Mouse (Mus musculus): ENCODE data around the gene Abhd8. TPM values are rescaled to one million over a fixed set of nuclear protein-coding genes. Genes with fewer than 3 reads are reported as not detected.

Gene Abhd8
- polyA plus RNA-seq, 1 experiment from 2014 or later = 15.2 TPM

GRCm38 (mm10) chr8:71504349-71504748, 40.9 kb upstream of the Abhd8 start:
- Histone ChIP-seq H3K4me1 (replicated peaks; ENCODE audit: control insufficient read depth, insufficient read depth, low read length) (no peaks in the 10 kb centered on the region), H3K4me3 (ENCODE audit: low read depth, low read length) (no peak overlapping the region), H3K27ac (ENCODE audit: low read depth, low read length) (no peak overlapping the region), H3K4me2 (replicated peaks; ENCODE audit: low read depth) (no peak overlapping the region), H3K27me3 (replicated peaks; ENCODE audit: control insufficient read depth, insufficient read depth, low read length) (peaks cover 33% of the 10 kb centered on the region), H3K9ac (ENCODE audit: low read depth, low read length) (no peak overlapping the region), H3K9me3 (ENCODE audit: control insufficient read depth) (no peaks in the 10 kb centered on the region), H3K36me3 (ENCODE audit: control insufficient read depth, insufficient read depth) (no peaks in the 10 kb centered on the region)
- ATAC-seq = no peak
- TF ChIP-seq CTCF (IDR thresholded peaks at IDR 0.05; ENCODE audit: low read depth) = no peak
- WGBS = 88% methylated on average over 4 of the region's 4 CpGs

GRCm38 (mm10) chr8:71498816-71499690, 35.6 kb upstream of the Abhd8 start:
- no peaks in the 10 kb centered on the region for H3K9me3 ChIP-seq (ENCODE audit: control insufficient read depth)
- no peaks in the 10 kb centered on the region for H3K27me3 ChIP-seq (replicated peaks; ENCODE audit: control insufficient read depth, insufficient read depth, low read length)
- peaks cover 6% of the 10 kb centered on the region; the same call in 1 of the 2 replicates for H3K36me3 ChIP-seq (ENCODE audit: control insufficient read depth, insufficient read depth)
- no peak overlapping the region for H3K4me3 ChIP-seq (ENCODE audit: low read depth, low read length)
- H3K4me2 ChIP-seq (replicated peaks; ENCODE audit: low read depth) = no peak overlapping the region
- H3K27ac ChIP-seq (ENCODE audit: low read depth, low read length) = peak overlapping the region; percentile 7; the same call in 1 of the 2 replicates
- 36% methylated on average over 16 of the region's 16 CpGs for WGBS
- no peak overlapping the region for H3K9ac ChIP-seq (ENCODE audit: low read depth, low read length)
- TF ChIP-seq CTCF (IDR thresholded peaks at IDR 0.05; ENCODE audit: low read depth) = no peak
- no peak for ATAC-seq
- peaks cover 3% of the 10 kb centered on the region for H3K4me1 ChIP-seq (replicated peaks; ENCODE audit: control insufficient read depth, insufficient read depth, low read length)

GRCm38 (mm10) chr8:71497881-71498501, 34.5 kb upstream of the Abhd8 start:
- WGBS = 32% methylated on average over 15 of the region's 15 CpGs
- Histone ChIP-seq H3K27me3 (replicated peaks; ENCODE audit: control insufficient read depth, insufficient read depth, low read length) (no peaks in the 10 kb centered on the region), H3K27ac (ENCODE audit: low read depth, low read length) (peak overlapping the region; percentile 5; the same call in 1 of the 2 replicates), H3K9me3 (ENCODE audit: control insufficient read depth) (no peaks in the 10 kb centered on the region), H3K4me3 (ENCODE audit: low read depth, low read length) (no peak overlapping the region), H3K36me3 (ENCODE audit: control insufficient read depth, insufficient read depth) (peaks cover 8% of the 10 kb centered on the region; the same call in 1 of the 2 replicates), H3K4me1 (replicated peaks; ENCODE audit: control insufficient read depth, insufficient read depth, low read length) (peaks cover 3% of the 10 kb centered on the region), H3K4me2 (replicated peaks; ENCODE audit: low read depth) (no peak overlapping the region), H3K9ac (ENCODE audit: low read depth, low read length) (no peak overlapping the region)
- no peak for ATAC-seq
- TF ChIP-seq CTCF (IDR thresholded peaks at IDR 0.05; ENCODE audit: low read depth) = no peak

GRCm38 (mm10) chr8:71497077-71497645, 33.7 kb upstream of the Abhd8 start:
- H3K27ac ChIP-seq (ENCODE audit: low read depth, low read length) = 0 out of 2 replicates have a peak overlapping the region, but pooled peaks have one; percentile 7
- 95% methylated on average over 1 of the region's 1 CpGs for WGBS
- H3K4me1 ChIP-seq (replicated peaks; ENCODE audit: control insufficient read depth, insufficient read depth, low read length) = peaks cover 3% of the 10 kb centered on the region
- peaks cover 14% of the 10 kb centered on the region; the same call in 1 of the 2 replicates for H3K36me3 ChIP-seq (ENCODE audit: control insufficient read depth, insufficient read depth)
- no peak overlapping the region for H3K4me2 ChIP-seq (replicated peaks; ENCODE audit: low read depth)
- no peaks in the 10 kb centered on the region for H3K9me3 ChIP-seq (ENCODE audit: control insufficient read depth)
- no peaks in the 10 kb centered on the region for H3K27me3 ChIP-seq (replicated peaks; ENCODE audit: control insufficient read depth, insufficient read depth, low read length)
- H3K4me3 ChIP-seq (ENCODE audit: low read depth, low read length) = no peak overlapping the region
- ATAC-seq = no peak
- no peak for TF ChIP-seq CTCF (IDR thresholded peaks at IDR 0.05; ENCODE audit: low read depth)
- H3K9ac ChIP-seq (ENCODE audit: low read depth, low read length) = no peak overlapping the region

GRCm38 (mm10) chr8:71496481-71496880, 33.0 kb upstream of the Abhd8 start:
- Histone ChIP-seq H3K4me2 (replicated peaks; ENCODE audit: low read depth) (no peak overlapping the region), H3K9ac (ENCODE audit: low read depth, low read length) (no peak overlapping the region), H3K27ac (ENCODE audit: low read depth, low read length) (0 out of 2 replicates have a peak overlapping the region, but pooled peaks have one; percentile 7), H3K4me1 (replicated peaks; ENCODE audit: control insufficient read depth, insufficient read depth, low read length) (peaks cover 3% of the 10 kb centered on the region), H3K9me3 (ENCODE audit: control insufficient read depth) (no peaks in the 10 kb centered on the region), H3K27me3 (replicated peaks; ENCODE audit: control insufficient read depth, insufficient read depth, low read length) (no peaks in the 10 kb centered on the region), H3K4me3 (ENCODE audit: low read depth, low read length) (no peak overlapping the region), H3K36me3 (ENCODE audit: control insufficient read depth, insufficient read depth) (peaks cover 21% of the 10 kb centered on the region; the same call in 1 of the 2 replicates)
- WGBS = 42% methylated on average over 11 of the region's 11 CpGs
- ATAC-seq = no peak
- TF ChIP-seq CTCF (IDR thresholded peaks at IDR 0.05; ENCODE audit: low read depth) = peak; percentile 57

GRCm38 (mm10) chr8:71495811-71496210, 32.4 kb upstream of the Abhd8 start:
- no peaks in the 10 kb centered on the region for H3K9me3 ChIP-seq (ENCODE audit: control insufficient read depth)
- peaks cover 3% of the 10 kb centered on the region for H3K4me1 ChIP-seq (replicated peaks; ENCODE audit: control insufficient read depth, insufficient read depth, low read length)
- no peak for ATAC-seq
- H3K27ac ChIP-seq (ENCODE audit: low read depth, low read length) = peak overlapping the region; percentile 64
- H3K36me3 ChIP-seq (ENCODE audit: control insufficient read depth, insufficient read depth) = peaks cover 27% of the 10 kb centered on the region; the same call in 1 of the 2 replicates
- H3K9ac ChIP-seq (ENCODE audit: low read depth, low read length) = no peak overlapping the region
- 70% methylated on average over 5 of the region's 5 CpGs for WGBS
- TF ChIP-seq CTCF (IDR thresholded peaks at IDR 0.05; ENCODE audit: low read depth) = no peak
- no peak overlapping the region for H3K4me2 ChIP-seq (replicated peaks; ENCODE audit: low read depth)
- H3K4me3 ChIP-seq (ENCODE audit: low read depth, low read length) = no peak overlapping the region
- H3K27me3 ChIP-seq (replicated peaks; ENCODE audit: control insufficient read depth, insufficient read depth, low read length) = no peaks in the 10 kb centered on the region
